Mouse (Mus musculus) cortical plate, adult 2 months (tissue): Measurements from ENCODE around the gene Mcm7.

ENCODE experiments used
- CTCF ChIP-seq: fragments of 200-500 bp; IDR thresholded peaks from 2 replicates; pipeline ENCODE4 v1.5.1; 2011; ENCODE audit warnings: mild to moderate bottlenecking, control low read depth, low read length; ENCODE audit not compliant: insufficient read depth; ENCODE audit errors: extremely low read depth
- POLR2A ChIP-seq: fragments of 200-500 bp; IDR thresholded peaks from 2 replicates; pipeline ENCODE4 v1.6.1; 2011; ENCODE audit warnings: mild to moderate bottlenecking, low read length, control low read depth; ENCODE audit not compliant: insufficient read depth; ENCODE audit errors: extremely low read depth

DNA sequence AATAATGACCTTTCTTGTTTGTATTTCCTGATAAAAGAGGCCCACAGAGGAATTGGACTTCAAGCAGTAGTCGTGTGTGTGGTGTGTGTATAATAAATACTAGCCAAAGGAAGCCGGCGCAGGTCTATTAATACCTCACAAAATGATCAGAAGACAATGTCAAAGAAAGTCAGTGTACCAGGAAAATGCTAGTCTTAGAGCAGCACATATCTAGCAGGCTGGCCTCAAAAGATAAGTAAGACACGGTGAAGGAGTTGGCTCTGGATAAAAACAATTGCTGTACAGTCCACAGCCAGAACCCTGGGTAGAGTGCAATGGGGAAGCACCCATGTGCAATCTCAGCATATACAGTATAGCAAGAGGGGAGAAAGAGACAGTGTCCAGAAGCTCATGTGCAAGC is 35.0 kb downstream of the Mcm7 start:
- TF ChIP-seq POLR2A: no peak
- TF ChIP-seq CTCF: no peak
